Mouse (Mus musculus) embryonic facial prominence, embryonic 14.5 days (tissue): ENCODE data around the gene Arpc4. TPM values are rescaled to one million over a fixed set of nuclear protein-coding genes. Genes with fewer than 3 reads are reported as not detected.

Source experiments
- ATAC-seq: fragments of 200-750 bp; cut with Nextera tagmentation; 2 replicates; pipeline ENCODE4 v1.8.0; 2017; ENCODE audit warnings: low read depth, moderate number of reproducible peaks, moderate TSS enrichment
- DNase-seq: peaks from one replicate; pipeline ENCODE4 v3.0.0-alpha.2; 2015; ENCODE audit warnings: low spot score
- H3K27ac ChIP-seq: fragments of 300-500 bp; sonication (generic); replicated peaks from 2 replicates; pipeline ENCODE4 v1.5.1; 2014; ENCODE audit warnings: low read depth, mild to moderate bottlenecking, low read length, moderate library complexity
- H3K27me3 ChIP-seq: fragments of 300-500 bp; sonication (generic); replicated peaks from 2 replicates; pipeline ENCODE4 v1.6.1; 2014; ENCODE audit warnings: low read length; ENCODE audit not compliant: control insufficient read depth, insufficient read depth
- H3K36me3 ChIP-seq: fragments of 300-500 bp; sonication (generic); 2 replicates; pipeline ENCODE4 v1.6.1; 2014; ENCODE audit warnings: low read length, mixed read lengths; ENCODE audit not compliant: control insufficient read depth, insufficient read depth
- H3K4me1 ChIP-seq: fragments of 300-500 bp; sonication (generic); 2 replicates; pipeline ENCODE4 v1.6.1; 2014; ENCODE audit warnings: antibody characterized with exemption, low read length; ENCODE audit not compliant: control insufficient read depth, insufficient read depth
- H3K4me2 ChIP-seq: fragments of 300-500 bp; sonication (generic); 2 replicates; pipeline ENCODE4 v1.6.1; 2014; ENCODE audit warnings: low read depth, mild to moderate bottlenecking, low read length, moderate library complexity, mixed read lengths
- H3K4me3 ChIP-seq: fragments of 300-500 bp; sonication (generic); 2 replicates; pipeline ENCODE4 v1.5.1; 2014; ENCODE audit warnings: low read depth, mild to moderate bottlenecking, low read length
- H3K9ac ChIP-seq: fragments of 300-500 bp; sonication (generic); 2 replicates; pipeline ENCODE4 v1.6.1; 2014; ENCODE audit warnings: low read depth, mild to moderate bottlenecking, low read length, moderate library complexity, mixed read lengths
- H3K9me3 ChIP-seq: fragments of 300-500 bp; sonication (generic); 2 replicates; pipeline ENCODE4 v1.6.1; 2016; ENCODE audit warnings: low read length; ENCODE audit not compliant: control insufficient read depth
- WGBS: fragments of 180-500 bp; shearing (Covaris S2); extraction: QIAGEN DNeasy Blood & Tissue Kit; methylation state at CpG from one replicate; pipeline ENCODE4 v1.1.7; 2014; 5-methylcytosine and 5-hydroxymethylcytosine counted together
- polyA plus RNA-seq: library from polyadenylated mRNA; unstranded; fragments of >200 nt; fragmentation: Nextera tagmentation; extraction: Ambion mirVana; gene quantifications from 2 replicates; pipeline ENCODE4 v1.2.1, GENCODE M21; 2014

The Arpc4 gene
- polyA plus RNA-seq, 1 experiment from 2014 or later, result 214 TPM

GRCm38 (mm10) chr6:113388960-113389359 is 11.0 kb downstream of the Arpc4 start, which contains the start of gene Ttll3:
Ttll3 (plus strand) TSS chr6:113389260.
- peaks cover 76% of the 10 kb centered on the region for H3K36me3 ChIP-seq
- 65% methylated on average over 8 of the region's 8 CpGs for WGBS
- 0 out of 2 replicates have a peak, but pooled peaks cover 2% of the 10 kb centered on the region for H3K4me1 ChIP-seq
- H3K9ac ChIP-seq, result no peak within 1 kb of the TSS
- DNase-seq (no peak), ATAC-seq (no peak)
- H3K4me2 ChIP-seq, result no peak within 1 kb of the TSS
- H3K9me3 ChIP-seq, result no peaks in the 10 kb centered on the region
- no peak within 1 kb of the TSS; the same call in 1 of the 2 replicates for H3K27ac ChIP-seq
- H3K27me3 ChIP-seq, result peaks cover 6% of the 10 kb centered on the region; the same call in 1 of the 2 replicates
- no peak within 1 kb of the TSS for H3K4me3 ChIP-seq

DNA sequence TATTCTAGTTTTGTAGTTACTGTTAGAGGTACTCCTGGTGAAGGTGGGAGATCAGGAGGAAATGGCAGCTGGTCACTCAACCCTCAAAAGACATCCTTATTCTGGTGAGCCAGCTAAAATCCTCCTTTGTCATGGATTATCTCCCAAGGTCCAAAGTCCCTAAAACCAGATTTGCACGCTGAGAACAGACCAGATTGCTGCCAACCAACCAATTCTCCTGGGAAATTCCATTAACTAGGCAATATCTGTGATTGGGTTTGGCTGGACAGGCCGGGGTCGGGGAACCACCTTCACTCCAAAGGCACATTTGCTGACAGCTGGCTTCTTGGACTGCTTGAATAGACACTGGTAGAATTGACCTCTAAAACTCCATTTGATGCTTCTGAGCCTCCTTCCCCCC is 12.8 kb downstream of the Arpc4 start:
- 83% methylated on average over 3 of the region's 3 CpGs for WGBS
- Histone ChIP-seq H3K4me1 (0 out of 2 replicates have a peak, but pooled peaks cover 2% of the 10 kb centered on the region), H3K9me3 (no peaks in the 10 kb centered on the region), H3K27ac (no peak overlapping the region), H3K27me3 (peaks cover 6% of the 10 kb centered on the region; the same call in 1 of the 2 replicates), H3K9ac (no peak overlapping the region), H3K36me3 (peaks cover 68% of the 10 kb centered on the region), H3K4me3 (no peak overlapping the region), H3K4me2 (no peak overlapping the region)
- ATAC-seq (no peak), DNase-seq (no peak)

GRCm38 (mm10) chr6:113392015-113392386 is 14.1 kb downstream of the Arpc4 start:
- no peak overlapping the region; the same call in 1 of the 2 replicates for H3K27ac ChIP-seq

GRCm38 (mm10) chr6:113392387-113393071 is 14.6 kb downstream of the Arpc4 start:
- ATAC-seq, result peak; percentile 84
- Histone ChIP-seq H3K36me3 (peaks cover 50% of the 10 kb centered on the region), H3K27me3 (peaks cover 6% of the 10 kb centered on the region; the same call in 1 of the 2 replicates), H3K9me3 (no peaks in the 10 kb centered on the region), H3K4me1 (0 out of 2 replicates have a peak, but pooled peaks cover 2% of the 10 kb centered on the region), H3K27ac (no peak overlapping the region; the same call in 1 of the 2 replicates), H3K9ac (peak overlapping the region; percentile 75), H3K4me2 (peak overlapping the region; percentile 87), H3K4me3 (peak overlapping the region; percentile 46)
- under 1% methylated on average over 38 of the region's 51 CpGs for WGBS
- peak; percentile 63 for DNase-seq

More at GRCm38 (mm10) chr6:113392015-113392386, 14.1 kb downstream of the Arpc4 start:
- no peak for ATAC-seq
- Histone ChIP-seq H3K4me2 (peak overlapping the region; percentile 87), H3K27me3 (peaks cover 6% of the 10 kb centered on the region; the same call in 1 of the 2 replicates), H3K36me3 (peaks cover 55% of the 10 kb centered on the region), H3K9ac (peak overlapping the region; percentile 75), H3K4me3 (peak overlapping the region; percentile 46), H3K9me3 (no peaks in the 10 kb centered on the region), H3K4me1 (0 out of 2 replicates have a peak, but pooled peaks cover 2% of the 10 kb centered on the region)
- no peak for DNase-seq
- whole genome bisulfite sequencing, result 31% methylated on average over 10 of the region's 10 CpGs

- 0 out of 2 replicates have a peak, but pooled peaks cover 2% of the 10 kb centered on the region for H3K4me1 ChIP-seq
- H3K9me3 ChIP-seq, result no peaks in the 10 kb centered on the region
- no peak for DNase-seq
- H3K9ac ChIP-seq, result no peak overlapping the region
- WGBS, result 80% methylated on average over 6 of the region's 6 CpGs
- H3K27me3 ChIP-seq, result peaks cover 6% of the 10 kb centered on the region; the same call in 1 of the 2 replicates
- H3K4me2 ChIP-seq, result no peak overlapping the region
- H3K27ac ChIP-seq, result no peak overlapping the region
- no peak for ATAC-seq
- H3K4me3 ChIP-seq, result no peak overlapping the region
- peaks cover 36% of the 10 kb centered on the region for H3K36me3 ChIP-seq
Measured at GRCm38 (mm10) chr6:113393951-113394350, 16.0 kb downstream of the Arpc4 start.

GRCm38 (mm10) chr6:113394811-113395210 is 16.9 kb downstream of the Arpc4 start:
- Histone ChIP-seq H3K4me1 (0 out of 2 replicates have a peak, but pooled peaks cover 2% of the 10 kb centered on the region), H3K27me3 (peaks cover 6% of the 10 kb centered on the region; the same call in 1 of the 2 replicates), H3K9me3 (no peaks in the 10 kb centered on the region), H3K9ac (no peak overlapping the region), H3K4me2 (no peak overlapping the region), H3K27ac (no peak overlapping the region), H3K36me3 (peaks cover 30% of the 10 kb centered on the region), H3K4me3 (no peak overlapping the region)
- WGBS, result 94% methylated on average over 11 of the region's 11 CpGs
- DNase-seq (no peak), ATAC-seq (no peak)

- H3K36me3 ChIP-seq, result peaks cover 24% of the 10 kb centered on the region; the same call in 1 of the 2 replicates
- 0 out of 2 replicates have a peak, but pooled peaks cover 2% of the 10 kb centered on the region for H3K4me1 ChIP-seq
- DNase-seq, result no peak
- ATAC-seq, result no peak
- peaks cover 6% of the 10 kb centered on the region; the same call in 1 of the 2 replicates for H3K27me3 ChIP-seq
- H3K4me3 ChIP-seq, result no peak overlapping the region
- no peaks in the 10 kb centered on the region for H3K9me3 ChIP-seq
- H3K9ac ChIP-seq, result no peak overlapping the region
- no peak overlapping the region for H3K27ac ChIP-seq
- 93% methylated on average over 6 of the region's 6 CpGs for WGBS
- no peak overlapping the region for H3K4me2 ChIP-seq
Measured at GRCm38 (mm10) chr6:113395501-113395900, 17.6 kb downstream of the Arpc4 start.

- no peak for DNase-seq
- 81% methylated on average over 10 of the region's 10 CpGs for WGBS
- no peak for ATAC-seq
Measured at GRCm38 (mm10) chr6:113396270-113397030, 18.5 kb downstream of the Arpc4 start.

More at GRCm38 (mm10) chr6:113396270-113397030, 18.5 kb downstream of the Arpc4 start:
- H3K9ac ChIP-seq, result no peak overlapping the region
- H3K4me3 ChIP-seq, result no peak overlapping the region
- H3K4me2 ChIP-seq, result no peak overlapping the region
- H3K4me1 ChIP-seq, result 0 out of 2 replicates have a peak, but pooled peaks cover 2% of the 10 kb centered on the region
- H3K27ac ChIP-seq, result no peak overlapping the region
- no peaks in the 10 kb centered on the region for H3K9me3 ChIP-seq
- H3K27me3 ChIP-seq, result peaks cover 6% of the 10 kb centered on the region; the same call in 1 of the 2 replicates
- H3K36me3 ChIP-seq, result peaks cover 15% of the 10 kb centered on the region; the same call in 1 of the 2 replicates
